26 mouse cellular contexts compared by ENCODE assay signal in genomic region chr17:80427966-80428365, GRCm38 (mm10). TPM values are rescaled to one million over a fixed set of nuclear protein-coding genes. Genes with fewer than 3 reads are reported as not detected.
DNase-seq lines count a peak whose midpoint lies in the region; ATAC-seq and TF ChIP-seq lines count a peak whose summit lies in the region.
"Had no signal": no experiment of that assay in that cellular context is flagged by ENCODE, and none has a peak within 500 bp of the region (broad histone marks: within the 10 kb centered on the region; RNA-seq: fewer than 3 reads in every experiment).

No protein-coding gene starts in this region.

- H3K27ac ChIP-seq in gastrocnemius, adult 2 months: peak overlapping the region; percentile 85
- no peak overlapping the region; the same call in 1 of the 2 replicates for H3K27ac ChIP-seq in kidney, adult 2 months (ENCODE audit: insufficient read depth, low read depth, low read length)
- H3K27ac ChIP-seq in lung, embryonic 14.5 days (ENCODE audit: low read depth): no peak overlapping the region; the same call in 1 of the 2 replicates
- H3K27ac ChIP-seq: embryonic facial prominence, embryonic 15.5 days; hindbrain, postnatal 0 days; limb, embryonic 12.5 days; liver, embryonic 12.5 days; midbrain, embryonic 13.5 days had no signal

- no peaks in the 10 kb centered on the region for H3K36me3 ChIP-seq in kidney, adult 2 months (ENCODE audit: control insufficient read depth, insufficient read depth, low read length)
- peaks cover 11% of the 10 kb centered on the region for H3K36me3 ChIP-seq in lung, embryonic 14.5 days (ENCODE audit: insufficient read depth)

- TF ChIP-seq POLR2A in kidney, adult 2 months (IDR thresholded peaks at IDR 0.05; ENCODE audit: low read depth, low read length): no peak

- no peaks in the 10 kb centered on the region for H3K4me1 ChIP-seq in kidney, adult 2 months (ENCODE audit: control insufficient read depth, insufficient read depth, low read length)
- H3K4me1 ChIP-seq in lung, embryonic 14.5 days (ENCODE audit: insufficient read depth): no peaks in the 10 kb centered on the region
- H3K4me1 ChIP-seq: embryonic facial prominence, embryonic 15.5 days; limb, embryonic 12.5 days; liver, embryonic 12.5 days had no signal

- no peaks in the 10 kb centered on the region for H3K27me3 ChIP-seq in kidney, adult 2 months (replicated peaks; ENCODE audit: control insufficient read depth, insufficient read depth, low read length)
- no peaks in the 10 kb centered on the region for H3K27me3 ChIP-seq in lung, embryonic 14.5 days (ENCODE audit: insufficient read depth, low read length)
- H3K27me3 ChIP-seq: embryonic facial prominence, embryonic 15.5 days; limb, embryonic 12.5 days; liver, embryonic 12.5 days; midbrain, embryonic 13.5 days; neural tube, embryonic 13.5 days; Patski had no signal

- no peak for ATAC-seq in lung, embryonic 14.5 days (ENCODE audit: insufficient read depth)
- ATAC-seq: CD4-positive, CD25-positive, alpha-beta regulatory T cell, adult 4 months; hindbrain, postnatal 0 days; intestine, postnatal 0 days; liver, embryonic 12.5 days; midbrain, embryonic 13.5 days; Patski had no signal

- intact Hi-C loops in gastrocnemius, adult 2 months (cut with DNase I): no loop called here

- no peak overlapping the region for H3K4me2 ChIP-seq in lung, embryonic 14.5 days
- H3K4me2 ChIP-seq: embryonic facial prominence, embryonic 15.5 days; limb, embryonic 12.5 days; liver, embryonic 12.5 days; midbrain, embryonic 13.5 days; neural tube, embryonic 13.5 days had no signal

- DNase-seq in gastrocnemius, adult 2 months: no peak
- DNase-seq in gastrocnemius, postnatal 10 days: no peak
- DNase-seq in kidney, adult 2 months: peak; percentile 45
- no peak for DNase-seq in kidney, adult 18-20 months
- peak; percentile 12 for DNase-seq in lung, embryonic 14.5 days
- no peak for DNase-seq in lung, postnatal 4 days
- no peak for DNase-seq in thymus, postnatal 25 days
- DNase-seq: adrenal gland, adult 8-10 months; cerebellum, adult 11 months; cerebellum, postnatal 10 days; layer of hippocampus, adult 9-11 months; lung, adult 2 months; thymus, postnatal 14 days had no signal

- no peak overlapping the region for H3K9ac ChIP-seq in lung, embryonic 14.5 days
- H3K9ac ChIP-seq: embryonic facial prominence, embryonic 15.5 days; limb, embryonic 12.5 days; liver, embryonic 12.5 days; midbrain, embryonic 13.5 days; neural tube, embryonic 13.5 days had no signal

- TF ChIP-seq CTCF in gastrocnemius, adult 2 months (IDR thresholded peaks at IDR 0.05): no peak
- TF ChIP-seq CTCF in kidney, adult 2 months (conservative IDR thresholded peaks at IDR 0.05; ENCODE audit: insufficient read depth, insufficient read length, low read depth, low read length): no peak
- no peak for TF ChIP-seq CTCF in lung, embryonic 14.5 days (IDR thresholded peaks at IDR 0.05; ENCODE audit: low read depth)

- H3K9me3 ChIP-seq in lung, embryonic 14.5 days (ENCODE audit: low read depth, low read length): no peaks in the 10 kb centered on the region
- H3K9me3 ChIP-seq: embryonic facial prominence, embryonic 15.5 days; limb, embryonic 12.5 days; liver, embryonic 12.5 days; midbrain, embryonic 13.5 days; neural tube, embryonic 13.5 days had no signal

- 69% methylated on average over 2 of the region's 2 CpGs for WGBS in kidney, adult 2 months
- WGBS in lung, embryonic 14.5 days: 73% methylated on average over 2 of the region's 2 CpGs

- no peak overlapping the region for H3K4me3 ChIP-seq in gastrocnemius, adult 2 months
- H3K4me3 ChIP-seq in kidney, adult 2 months (ENCODE audit: insufficient read depth, low read depth, low read length): no peak overlapping the region
- no peak overlapping the region for H3K4me3 ChIP-seq in lung, embryonic 14.5 days (ENCODE audit: low read depth, low read length)
- H3K4me3 ChIP-seq: embryonic facial prominence, embryonic 15.5 days; limb, embryonic 12.5 days; liver, embryonic 12.5 days; midbrain, embryonic 13.5 days; neural tube, embryonic 13.5 days had no signal

RNA-seq across cellular contexts. Expression of gene Sos1, which starts 52.3 kb away (rescaled TPM):
- 10 to 100 TPM; 14.1 to 18.2 TPM for total RNA-seq in gastrocnemius, adult 2 months (2021)
- 10 to 100 TPM; 14.4 to 17.6 TPM for total RNA-seq in gastrocnemius, postnatal 10 days (2021)
- 3.7 and 4.9 TPM in 2 replicates for polyA plus RNA-seq in kidney, adult 2 months (2012; rRNA removed)
- 8.5 and 8.7 TPM in 2 replicates for polyA plus RNA-seq in lung, embryonic 14.5 days (2014; fragmentation: Nextera tagmentation; extraction: Ambion mirVana)

RNA-seq across cellular contexts. Expression of gene Gm10190, which starts 54.6 kb away (rescaled TPM):
- total RNA-seq in gastrocnemius, adult 2 months (2021): not detected
- total RNA-seq in gastrocnemius, postnatal 10 days (2021): under 1 TPM in 1 of 2 experiments, not detected in 1; 0.96 TPM
- not detected in 2 replicates for polyA plus RNA-seq in kidney, adult 2 months (2012; rRNA removed)
- polyA plus RNA-seq in lung, embryonic 14.5 days (2014; fragmentation: Nextera tagmentation; extraction: Ambion mirVana): 2.1 and 2.4 TPM in 2 replicates
- total RNA-seq: ES-E14; gastrocnemius, adult 18-20 months; granulocyte monocyte progenitor cell, adult 5-6 weeks; hematopoietic stem cell, adult 5-6 weeks; hindbrain, postnatal 0 days had no signal
- polyA plus RNA-seq: CD4-positive, CD25-positive, alpha-beta regulatory T cell, adult 4 months; lung, adult 2 months; Patski had no signal

Comparison
In these comparisons a context has a peak if more than half of its experiments do, and no peak if none do; other contexts are left out.
1. DNase-seq: peak in kidney, adult 2 months (single experiment) and lung, embryonic 14.5 days (single experiment); none in gastrocnemius, adult 2 months (single experiment), gastrocnemius, postnatal 10 days (single experiment), kidney, adult 18-20 months (single experiment), lung, postnatal 4 days (0 of 2) and thymus, postnatal 25 days (single experiment).